Mouse (Mus musculus) heart, embryonic 14.5 days (tissue): ENCODE measurements around the gene Plekhg3. TPM values are rescaled to one million over a fixed set of nuclear protein-coding genes. Genes with fewer than 3 reads are reported as not detected.

ENCODE experiments used
- ATAC-seq: fragments of 200-750 bp; cut with Nextera tagmentation; 2 replicates; pipeline ENCODE4 v1.8.0; 2017; ENCODE audit warnings: low read depth, moderate TSS enrichment; ENCODE audit not compliant: insufficient number of reproducible peaks, insufficient read depth, low FRiP score
- H3K27ac ChIP-seq, 2 experiments: fragments of 200-500 bp in 1 of 2; fragments of 300-500 bp in 1 of 2; sonication (generic) in 1 of 2; replicated peaks in 1 of 2; 2 replicates each; pipeline ENCODE4 v1.5.1; 2012 to 2014; ENCODE audit warnings: low read depth in 2 of 2, low read length in 2 of 2, control low read depth in 1 of 2, mild to moderate bottlenecking in 1 of 2, mixed read lengths in 1 of 2; ENCODE audit not compliant: control insufficient read depth in 1 of 2, insufficient read depth in 1 of 2
- H3K27me3 ChIP-seq: fragments of 300-500 bp; sonication (generic); 2 replicates; pipeline ENCODE4 v1.6.1; 2014; ENCODE audit warnings: mild to moderate bottlenecking, low read length, control low read depth; ENCODE audit not compliant: control insufficient read depth, insufficient read depth
- H3K36me3 ChIP-seq: fragments of 300-500 bp; sonication (generic); 2 replicates; pipeline ENCODE4 v1.6.1; 2014; ENCODE audit warnings: mild to moderate bottlenecking, control low read depth, low read length, mixed read lengths; ENCODE audit not compliant: control insufficient read depth, insufficient read depth
- H3K4me1 ChIP-seq, 2 experiments: fragments of 200-500 bp in 1 of 2; fragments of 300-500 bp in 1 of 2; sonication (generic) in 1 of 2; 2 replicates each; pipeline ENCODE4 v1.6.1; 2012 to 2014; ENCODE audit warnings: low read length in 2 of 2, control low read depth in 1 of 2, mixed read lengths in 1 of 2; ENCODE audit not compliant: control insufficient read depth in 2 of 2, insufficient read depth in 2 of 2
- H3K4me2 ChIP-seq: fragments of 300-500 bp; sonication (generic); 2 replicates; pipeline ENCODE4 v1.6.1; 2014; ENCODE audit warnings: mild to moderate bottlenecking, low read length
- H3K4me3 ChIP-seq, 2 experiments: fragments of 200-500 bp in 1 of 2; fragments of 300-500 bp in 1 of 2; sonication (generic) in 1 of 2; 2 replicates each; pipeline ENCODE4 v1.5.1; 2012 to 2014; ENCODE audit warnings: low read length in 2 of 2, mild to moderate bottlenecking in 2 of 2, control low read depth in 1 of 2, low read depth in 1 of 2, moderate library complexity in 1 of 2; ENCODE audit not compliant: control insufficient read depth in 1 of 2, insufficient read depth in 1 of 2
- H3K9ac ChIP-seq: fragments of 300-500 bp; sonication (generic); 2 replicates; pipeline ENCODE4 v1.6.1; 2014; ENCODE audit warnings: mild to moderate bottlenecking, low read length
- H3K9me3 ChIP-seq: fragments of 300-500 bp; sonication (generic); 2 replicates; pipeline ENCODE4 v1.6.1; 2016; ENCODE audit warnings: low read length, control low read depth; ENCODE audit not compliant: control insufficient read depth
- WGBS: fragments of 180-500 bp; shearing (Covaris S2); extraction: QIAGEN DNeasy Blood & Tissue Kit; methylation state at CpG from one replicate; pipeline ENCODE4 v1.1.7; 2014; 5-methylcytosine and 5-hydroxymethylcytosine counted together
- polyA plus RNA-seq: library from polyadenylated mRNA; unstranded; fragments of >200 nt; fragmentation: Nextera tagmentation; extraction: Ambion mirVana; gene quantifications from 2 replicates; pipeline ENCODE4 v1.2.1, GENCODE M21; 2014

Gene Plekhg3
- polyA plus RNA-seq, 1 experiment from 2014 or later: 7.5 TPM

DNA sequence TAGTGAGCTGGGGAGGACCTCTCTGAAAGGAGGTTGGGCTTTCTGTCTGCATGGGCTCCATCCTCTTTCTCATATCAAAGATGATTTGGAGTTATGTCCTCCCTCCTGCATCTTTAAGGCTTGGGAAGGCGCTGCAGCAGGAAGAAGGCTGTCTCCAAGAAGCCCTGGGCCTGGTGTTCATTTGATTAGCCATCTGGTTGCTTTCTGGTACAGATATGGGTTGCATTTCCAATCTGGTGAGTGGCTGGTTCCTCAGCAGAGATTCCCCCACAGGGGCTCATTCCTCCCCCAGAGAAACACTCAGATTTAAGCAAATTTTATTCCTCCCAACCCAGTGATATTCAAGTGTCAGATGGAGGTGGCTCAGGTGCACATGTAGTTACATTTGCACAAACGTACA is 65.1 kb downstream of the Plekhg3 start:
- no peak overlapping the region for H3K9ac ChIP-seq
- no peak for ATAC-seq
- no peaks in the 10 kb centered on the region for H3K27me3 ChIP-seq
- no peak overlapping the region for H3K27ac ChIP-seq
- peaks cover 8 to 14% of the 10 kb centered on the region in 2 experiments; a peak in 3 of 4 replicates for H3K4me1 ChIP-seq
- no peaks in the 10 kb centered on the region for H3K9me3 ChIP-seq
- WGBS: 86% methylated on average over 2 of the region's 2 CpGs
- 0 out of 2 replicates have a peak, but pooled peaks cover 10% of the 10 kb centered on the region for H3K36me3 ChIP-seq
- no peak overlapping the region for H3K4me2 ChIP-seq
- no peak overlapping the region for H3K4me3 ChIP-seq

DNA sequence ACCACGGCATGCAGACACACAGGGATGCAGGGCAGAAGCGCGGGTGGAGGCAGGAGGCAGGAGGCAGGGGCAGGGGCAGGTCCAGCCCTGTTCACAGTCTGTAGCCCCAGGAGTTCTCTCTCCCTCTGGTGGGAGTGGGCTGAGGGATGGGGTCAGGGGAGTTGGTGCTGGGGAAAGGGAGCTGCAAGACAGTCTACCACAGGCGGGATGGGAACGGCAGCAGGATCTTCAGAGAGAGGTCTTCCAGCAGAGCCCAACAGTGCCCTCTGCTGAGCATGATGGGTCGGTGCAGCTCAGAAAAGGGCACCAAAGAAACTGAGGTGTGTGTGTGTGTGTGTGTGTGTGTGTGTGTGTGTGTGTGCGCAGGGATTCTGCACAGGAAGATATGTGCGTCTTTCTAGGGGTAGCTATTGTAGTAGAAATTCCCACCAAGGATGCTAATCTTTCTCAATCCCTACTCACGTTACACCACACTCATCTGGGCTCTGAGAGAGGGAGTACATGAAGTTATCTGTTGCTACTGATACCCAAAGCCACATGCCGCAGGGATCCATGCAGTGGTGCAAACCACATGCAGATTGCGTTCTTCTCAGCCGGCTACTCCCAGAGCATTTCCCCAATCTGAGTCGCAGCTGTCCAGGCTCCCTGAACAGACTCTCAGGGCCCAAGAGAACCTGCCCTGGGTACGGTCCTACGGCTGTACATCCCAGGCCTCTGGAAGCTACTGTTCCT is 65.8 kb downstream of the Plekhg3 start:
- H3K4me2 ChIP-seq: no peak overlapping the region
- H3K4me3 ChIP-seq: no peak overlapping the region
- no peaks in the 10 kb centered on the region for H3K9me3 ChIP-seq
- no peak overlapping the region for H3K9ac ChIP-seq
- no peaks in the 10 kb centered on the region for H3K27me3 ChIP-seq
- ATAC-seq: no peak
- H3K36me3 ChIP-seq: 0 out of 2 replicates have a peak, but pooled peaks cover 10% of the 10 kb centered on the region
- H3K27ac ChIP-seq: no peak overlapping the region
- peaks cover 8 to 13% of the 10 kb centered on the region in 2 experiments; a peak in 3 of 4 replicates for H3K4me1 ChIP-seq
- 47% methylated on average over 15 of the region's 15 CpGs for WGBS

DNA sequence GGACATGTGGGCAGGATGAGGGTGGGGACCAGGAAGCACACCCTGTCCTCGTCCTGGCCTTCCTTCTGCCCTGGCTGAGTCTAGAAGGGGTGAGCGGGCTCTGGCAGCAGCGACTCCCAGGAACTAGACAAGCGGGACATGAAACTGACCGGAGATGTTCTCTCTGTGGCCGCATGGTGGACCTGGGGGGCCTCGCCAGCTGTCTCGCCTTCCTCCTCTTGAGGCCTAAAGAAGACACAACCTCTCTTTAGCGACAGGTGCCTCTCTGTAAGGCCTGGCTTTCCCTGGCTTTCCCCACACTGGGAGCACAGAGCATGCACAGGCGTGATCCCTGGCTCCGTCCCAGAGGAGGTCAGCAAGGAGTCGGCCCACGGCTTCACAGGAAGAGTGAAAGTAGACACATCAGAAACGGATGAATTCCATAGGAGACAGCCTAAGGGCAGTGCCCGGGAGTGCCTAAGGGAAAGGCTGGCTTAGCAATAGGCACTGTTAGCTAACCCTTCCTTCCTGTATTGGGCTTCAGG is 66.9 kb downstream of the Plekhg3 start:
- Histone ChIP-seq H3K4me1 (peaks cover 8 to 13% of the 10 kb centered on the region in 2 experiments; a peak in 3 of 4 replicates), H3K9me3 (no peaks in the 10 kb centered on the region), H3K27me3 (no peaks in the 10 kb centered on the region), H3K4me2 (no peak overlapping the region), H3K4me3 (no peak overlapping the region), H3K9ac (no peak overlapping the region; the same call in 1 of the 2 replicates), H3K36me3 (peaks cover 12% of the 10 kb centered on the region; the same call in 1 of the 2 replicates), H3K27ac (no peak overlapping the region)
- ATAC-seq: no peak
- WGBS: 68% methylated on average over 15 of the region's 15 CpGs

DNA sequence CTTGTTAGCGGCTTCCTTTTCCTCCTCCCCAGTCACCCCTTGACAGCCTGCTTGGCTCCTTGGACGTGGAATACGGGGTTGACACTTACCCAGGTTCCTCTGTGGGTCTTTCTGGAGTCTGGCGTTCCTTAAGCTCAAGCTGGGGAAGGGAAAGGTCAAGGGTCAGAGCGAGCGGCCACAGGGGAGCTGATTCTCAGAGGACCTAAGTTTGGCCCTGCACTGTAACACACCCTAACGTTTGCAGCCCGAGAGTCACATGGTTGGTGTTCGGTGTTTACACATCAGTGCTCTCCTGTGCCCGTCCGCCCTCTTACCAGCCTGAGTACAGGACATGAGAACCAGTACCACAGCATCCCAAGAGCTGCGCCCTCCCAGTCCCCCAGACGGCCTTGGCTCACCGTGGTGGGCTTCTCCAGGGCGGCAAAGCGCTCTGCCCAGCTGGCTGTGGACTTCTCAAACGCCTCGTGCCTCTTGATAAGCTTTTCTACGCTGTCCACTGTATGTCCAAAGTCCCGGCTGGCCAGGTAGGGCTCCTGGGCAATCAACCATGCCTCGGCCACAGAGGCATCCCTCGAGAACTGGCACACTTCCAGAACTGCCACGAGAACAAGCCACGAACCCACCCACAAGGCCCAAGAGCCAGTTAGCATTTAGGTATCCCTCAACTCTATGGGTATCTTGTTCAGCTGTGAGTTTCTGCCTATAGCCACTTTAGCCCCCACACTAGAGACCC is 67.7 kb downstream of the Plekhg3 start:
- H3K27me3 ChIP-seq: no peaks in the 10 kb centered on the region
- H3K4me1 ChIP-seq: peaks cover 8 to 13% of the 10 kb centered on the region in 2 experiments; a peak in 3 of 4 replicates
- H3K36me3 ChIP-seq: peaks cover 18% of the 10 kb centered on the region; the same call in 1 of the 2 replicates
- WGBS: 74% methylated on average over 24 of the region's 24 CpGs
- H3K4me2 ChIP-seq: no peak overlapping the region
- H3K9ac ChIP-seq: no peak overlapping the region; the same call in 1 of the 2 replicates
- no peak overlapping the region for H3K27ac ChIP-seq
- H3K4me3 ChIP-seq: no peak overlapping the region
- no peak for ATAC-seq
- no peaks in the 10 kb centered on the region for H3K9me3 ChIP-seq

DNA sequence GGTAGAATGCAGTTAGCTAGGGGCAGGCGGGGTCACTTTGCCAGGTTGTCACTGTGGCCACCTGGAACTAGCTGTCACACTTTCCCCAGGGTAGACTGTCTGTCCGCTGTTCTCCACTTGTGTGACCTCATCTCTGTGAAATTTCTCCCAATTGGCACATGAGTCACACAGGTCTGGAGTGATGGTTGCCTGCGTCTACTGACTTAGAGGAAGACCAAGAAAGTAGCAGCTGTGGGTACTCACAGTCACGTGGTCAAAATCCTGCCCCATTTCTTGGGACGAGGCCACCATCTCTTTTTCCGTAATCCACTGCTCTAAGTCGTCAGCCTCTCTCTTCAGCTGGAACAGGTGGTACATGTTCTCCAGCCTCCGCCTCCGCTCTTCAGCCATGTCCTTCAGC is 73.1 kb downstream of the Plekhg3 start:
- H3K36me3 ChIP-seq: peaks cover 20% of the 10 kb centered on the region
- WGBS: 75% methylated on average over 9 of the region's 9 CpGs
- H3K27me3 ChIP-seq: no peaks in the 10 kb centered on the region
- H3K27ac ChIP-seq: no peak overlapping the region
- no peaks in the 10 kb centered on the region for H3K4me1 ChIP-seq
- H3K4me2 ChIP-seq: no peak overlapping the region
- no peak overlapping the region for H3K4me3 ChIP-seq
- H3K9me3 ChIP-seq: no peaks in the 10 kb centered on the region
- ATAC-seq: no peak
- H3K9ac ChIP-seq: no peak overlapping the region

DNA sequence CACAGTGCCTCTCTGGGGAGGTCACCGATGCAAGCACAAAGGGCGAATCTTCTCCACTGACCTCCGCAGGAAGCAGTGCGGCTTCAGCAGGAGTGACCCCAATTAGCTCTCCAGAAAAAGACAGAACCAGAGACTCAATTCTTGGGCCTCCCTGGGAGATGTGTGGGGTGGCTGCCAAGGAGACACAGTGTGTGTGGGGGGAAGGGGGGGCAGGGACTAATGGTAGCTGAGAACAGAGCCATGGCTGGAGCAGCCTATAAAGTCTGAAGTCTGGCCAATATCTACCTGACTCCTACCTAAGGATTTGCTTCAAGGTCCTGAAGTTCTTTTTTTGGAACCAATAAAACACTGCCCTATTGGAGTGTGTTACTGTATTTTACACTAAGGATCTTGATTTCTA is 73.9 kb downstream of the Plekhg3 start:
- Histone ChIP-seq H3K4me3 (no peak overlapping the region), H3K9me3 (no peaks in the 10 kb centered on the region), H3K36me3 (peaks cover 23% of the 10 kb centered on the region), H3K4me2 (no peak overlapping the region), H3K9ac (no peak overlapping the region), H3K27ac (no peak overlapping the region), H3K27me3 (no peaks in the 10 kb centered on the region), H3K4me1 (no peaks in the 10 kb centered on the region)
- 81% methylated on average over 4 of the region's 4 CpGs for WGBS
- no peak for ATAC-seq

DNA sequence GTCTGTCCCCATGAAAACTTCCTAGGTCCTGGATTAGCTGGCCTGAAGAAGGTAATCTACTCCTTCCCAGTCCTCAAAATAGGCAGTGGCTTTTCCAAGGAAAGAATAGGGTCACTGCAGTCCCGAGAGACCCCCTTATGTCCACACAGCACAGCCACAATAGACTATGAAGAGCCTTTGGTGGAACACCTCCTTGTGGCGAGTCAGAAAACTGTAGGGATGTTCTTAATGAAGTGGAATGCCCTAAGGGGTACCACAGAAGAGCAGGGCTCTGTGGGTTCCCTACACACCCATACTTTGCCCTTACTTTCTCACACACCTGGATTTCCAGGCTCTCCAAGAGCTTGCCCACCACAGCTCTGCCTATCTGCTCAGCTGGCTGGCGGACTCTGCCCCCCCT is 75.1 kb downstream of the Plekhg3 start:
- no peak for ATAC-seq

More for the DNA sequence above, 75.1 kb downstream of the Plekhg3 start:
- Histone ChIP-seq H3K36me3 (peaks cover 16% of the 10 kb centered on the region), H3K9ac (no peak overlapping the region), H3K4me2 (no peak overlapping the region), H3K9me3 (no peaks in the 10 kb centered on the region), H3K4me3 (no peak overlapping the region), H3K4me1 (no peaks in the 10 kb centered on the region), H3K27me3 (no peaks in the 10 kb centered on the region), H3K27ac (no peak overlapping the region)
- 68% methylated on average over 3 of the region's 3 CpGs for WGBS
